Mouse (Mus musculus): ENCODE data around the gene Fam171b. TPM values are rescaled to one million over a fixed set of nuclear protein-coding genes. Genes with fewer than 3 reads are reported as not detected.

The Fam171b gene
- 79.8 and 86.9 TPM in 2 replicates for polyA plus RNA-seq (2015; fragmentation: Nextera tagmentation; extraction: Ambion mirVana)

DNA sequence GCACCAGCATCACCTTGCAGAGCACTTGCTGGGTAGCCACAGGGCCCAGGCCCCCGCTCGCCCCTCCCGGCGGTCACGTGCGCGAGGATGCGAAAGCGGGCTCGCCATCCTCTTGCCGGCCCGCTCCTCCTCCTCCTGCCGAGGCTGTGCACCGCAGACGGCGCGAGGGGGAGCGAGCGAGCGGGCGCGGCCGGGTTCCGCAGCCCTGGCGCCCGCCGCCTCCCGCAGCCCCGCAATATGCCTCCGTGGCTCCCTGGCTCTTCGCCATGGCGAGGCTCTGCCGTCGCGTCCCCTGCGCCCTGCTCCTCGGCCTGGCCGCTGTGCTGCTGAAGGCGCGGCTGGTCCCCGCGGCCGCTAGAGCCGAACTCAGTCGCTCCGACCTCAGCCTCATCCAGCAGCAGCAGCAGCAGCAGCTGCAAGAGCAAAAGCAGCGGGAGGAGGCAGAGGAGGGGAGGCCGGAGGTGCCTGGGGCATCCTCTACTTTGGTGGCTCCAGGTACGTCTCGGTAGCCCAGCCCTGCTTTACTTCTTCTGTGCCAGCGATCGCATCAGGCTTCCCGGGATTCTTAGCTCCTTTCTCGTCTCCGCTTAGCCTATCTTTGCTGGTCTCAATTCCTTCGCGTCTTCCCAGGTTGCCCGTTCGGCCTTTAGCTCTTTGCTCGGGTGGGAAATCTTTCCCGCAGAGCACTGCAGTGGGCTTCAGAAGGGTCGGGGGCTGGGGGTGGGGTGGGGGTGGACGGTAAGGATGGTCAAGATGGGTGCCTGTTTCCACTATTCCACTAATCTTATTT lies at the start of gene Fam171b:
TSS of gene Fam171b (plus strand) at position 154 of the 790 bp plus-strand sequence.
- H3K4me2 ChIP-seq, result peak within 1 kb of the TSS; percentile 57
- peaks cover 28% of the 10 kb centered on the region for H3K4me1 ChIP-seq (replicated peaks)
- peak within 1 kb of the TSS; percentile 93 for H3K9ac ChIP-seq
- H3K36me3 ChIP-seq, result no peaks in the 10 kb centered on the region
- no peaks in the 10 kb centered on the region for H3K9me3 ChIP-seq
- peak within 1 kb of the TSS; percentile 62 for H3K4me3 ChIP-seq
- no peaks in the 10 kb centered on the region for H3K27me3 ChIP-seq
- ATAC-seq (ENCODE audit: low read depth), result peak; percentile 96
- 0% methylated on average over 61 of the region's 63 CpGs for WGBS
- H3K27ac ChIP-seq (replicated peaks), result peak within 1 kb of the TSS; percentile 97

DNA sequence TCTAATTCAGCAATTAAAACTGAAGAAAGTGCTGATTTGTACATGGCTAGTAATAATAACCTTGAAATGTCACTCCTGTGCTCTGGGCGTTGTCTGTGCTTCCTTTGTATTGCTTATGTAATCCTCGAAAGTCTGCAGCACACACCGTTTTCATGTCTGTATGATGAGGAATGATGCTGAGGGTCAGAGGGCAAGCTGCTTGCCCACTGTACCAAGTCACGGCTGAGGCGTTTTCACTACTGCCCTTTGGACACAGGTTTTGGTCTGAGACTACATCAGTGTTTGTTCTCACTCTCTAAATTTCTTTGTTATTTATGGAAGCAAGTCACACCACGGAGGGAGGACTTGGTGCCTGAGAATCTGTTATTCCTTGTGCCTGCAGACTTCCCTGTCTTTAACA lies 46.4 kb upstream of the Fam171b start:
- Histone ChIP-seq H3K27ac (replicated peaks) (no peak overlapping the region), H3K4me3 (no peak overlapping the region), H3K27me3 (no peaks in the 10 kb centered on the region), H3K4me2 (no peak overlapping the region), H3K36me3 (no peaks in the 10 kb centered on the region), H3K4me1 (replicated peaks) (no peaks in the 10 kb centered on the region), H3K9me3 (no peaks in the 10 kb centered on the region), H3K9ac (no peak overlapping the region)
- no peak for ATAC-seq (ENCODE audit: low read depth)
- 71% methylated on average over 6 of the region's 6 CpGs for WGBS

DNA sequence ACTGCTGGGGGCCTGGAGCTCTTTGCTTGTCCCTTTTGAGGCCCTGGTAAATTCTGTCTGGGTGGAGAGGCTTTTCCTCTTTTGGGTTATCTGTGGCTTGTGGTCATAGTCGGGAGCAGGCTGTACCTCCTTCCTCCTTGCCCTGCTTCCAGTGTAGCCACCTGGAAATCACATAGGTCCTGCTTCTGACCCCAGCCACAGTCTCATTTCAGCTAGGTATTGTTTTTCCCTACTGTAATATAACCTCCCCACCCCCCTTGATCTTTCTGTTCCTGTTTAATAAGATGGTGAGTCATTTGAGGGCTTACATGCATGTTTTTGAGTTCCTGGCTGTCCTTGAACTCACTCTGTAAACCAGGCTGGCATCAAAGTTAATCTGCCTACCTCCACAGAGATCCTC lies 45.6 kb upstream of the Fam171b start:
- WGBS, result 80% methylated on average over 1 of the region's 1 CpGs
- ATAC-seq (ENCODE audit: low read depth), result no peak
- H3K4me2 ChIP-seq, result no peak overlapping the region
- no peak overlapping the region for H3K4me3 ChIP-seq
- H3K9me3 ChIP-seq, result no peaks in the 10 kb centered on the region
- H3K36me3 ChIP-seq, result no peaks in the 10 kb centered on the region
- no peak overlapping the region for H3K9ac ChIP-seq
- H3K27ac ChIP-seq (replicated peaks), result no peak overlapping the region
- no peaks in the 10 kb centered on the region for H3K4me1 ChIP-seq (replicated peaks)
- H3K27me3 ChIP-seq, result no peaks in the 10 kb centered on the region

DNA sequence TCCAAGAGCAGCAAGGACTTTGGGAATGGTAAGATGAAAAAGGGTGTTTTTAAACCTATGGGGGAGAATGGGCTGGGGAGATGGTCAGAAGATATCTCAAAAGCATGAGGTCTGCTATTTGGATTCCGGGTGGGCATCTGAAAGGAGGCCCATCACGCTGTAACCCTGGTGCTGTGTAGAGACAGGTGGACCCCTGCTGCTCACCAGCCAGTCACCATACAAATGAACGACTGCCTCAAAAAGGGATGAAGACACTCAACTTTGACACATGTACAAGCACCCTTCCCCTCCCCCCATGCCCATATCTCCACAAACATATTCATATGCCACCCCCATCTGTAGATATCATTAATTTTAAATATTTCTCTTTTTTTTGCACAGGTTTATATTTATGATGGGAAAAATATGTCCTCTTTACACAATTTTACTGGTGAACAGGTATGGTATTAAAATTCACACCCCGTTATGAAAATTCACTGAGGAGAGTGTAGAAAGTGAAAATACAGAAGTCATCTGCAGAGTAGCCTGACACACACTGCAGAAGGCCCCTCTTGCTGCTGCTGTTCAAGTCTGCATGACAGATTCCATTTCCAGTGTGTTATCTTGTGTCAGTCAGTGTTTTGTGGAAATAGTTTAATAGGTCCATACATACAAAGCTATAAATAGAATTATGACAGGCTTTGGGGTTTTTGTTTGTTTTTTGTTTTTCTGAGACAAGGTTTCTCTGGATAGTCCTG lies 44.0 kb upstream of the Fam171b start:
- Histone ChIP-seq H3K27me3 (no peaks in the 10 kb centered on the region), H3K9ac (no peak overlapping the region), H3K4me3 (no peak overlapping the region), H3K36me3 (peaks cover 8% of the 10 kb centered on the region; the same call in 1 of the 2 replicates), H3K4me1 (replicated peaks) (no peaks in the 10 kb centered on the region), H3K27ac (replicated peaks) (no peak overlapping the region), H3K4me2 (no peak overlapping the region), H3K9me3 (no peaks in the 10 kb centered on the region)
- ATAC-seq (ENCODE audit: low read depth), result no peak
- 83% methylated on average over 4 of the region's 4 CpGs for WGBS

DNA sequence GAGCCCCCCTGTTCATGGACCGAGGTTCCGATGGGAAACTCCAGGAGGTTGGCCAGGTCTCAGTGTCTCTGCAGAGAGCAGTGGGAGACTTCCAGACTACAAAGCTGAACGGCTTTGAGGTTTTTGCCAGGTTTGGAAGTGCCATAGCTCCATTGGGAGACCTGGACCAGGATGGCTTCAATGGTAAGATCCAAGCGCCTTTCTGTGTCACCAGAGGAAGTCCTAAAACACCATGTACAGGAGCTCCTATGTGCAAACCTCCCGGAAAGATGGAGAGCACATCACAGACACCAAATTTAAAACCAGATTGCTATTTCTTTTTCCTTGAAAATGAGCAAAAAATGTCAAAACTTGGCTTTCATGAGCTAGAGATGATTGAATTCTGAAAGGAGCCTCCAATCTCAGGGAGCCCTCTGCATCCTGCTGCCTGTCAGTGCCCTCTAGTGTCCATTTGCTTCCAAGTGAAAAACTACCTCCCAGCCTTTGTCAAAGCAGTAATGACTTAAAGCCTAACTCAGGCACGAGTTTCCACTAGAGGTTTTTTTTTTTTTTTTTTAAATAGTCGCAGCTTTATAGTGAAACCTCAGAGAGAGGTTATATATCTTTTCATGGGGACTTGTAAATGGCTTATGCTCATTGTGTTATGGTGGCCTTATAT lies 41.2 kb upstream of the Fam171b start:
- no peak overlapping the region for H3K9ac ChIP-seq
- H3K4me2 ChIP-seq, result no peak overlapping the region
- WGBS, result 62% methylated on average over 7 of the region's 7 CpGs
- H3K4me3 ChIP-seq, result no peak overlapping the region
- no peak for ATAC-seq (ENCODE audit: low read depth)
- H3K27me3 ChIP-seq, result no peaks in the 10 kb centered on the region
- H3K36me3 ChIP-seq, result peaks cover 15% of the 10 kb centered on the region; the same call in 1 of the 2 replicates
- no peaks in the 10 kb centered on the region for H3K9me3 ChIP-seq
- H3K4me1 ChIP-seq (replicated peaks), result no peaks in the 10 kb centered on the region
- H3K27ac ChIP-seq (replicated peaks), result no peak overlapping the region

DNA sequence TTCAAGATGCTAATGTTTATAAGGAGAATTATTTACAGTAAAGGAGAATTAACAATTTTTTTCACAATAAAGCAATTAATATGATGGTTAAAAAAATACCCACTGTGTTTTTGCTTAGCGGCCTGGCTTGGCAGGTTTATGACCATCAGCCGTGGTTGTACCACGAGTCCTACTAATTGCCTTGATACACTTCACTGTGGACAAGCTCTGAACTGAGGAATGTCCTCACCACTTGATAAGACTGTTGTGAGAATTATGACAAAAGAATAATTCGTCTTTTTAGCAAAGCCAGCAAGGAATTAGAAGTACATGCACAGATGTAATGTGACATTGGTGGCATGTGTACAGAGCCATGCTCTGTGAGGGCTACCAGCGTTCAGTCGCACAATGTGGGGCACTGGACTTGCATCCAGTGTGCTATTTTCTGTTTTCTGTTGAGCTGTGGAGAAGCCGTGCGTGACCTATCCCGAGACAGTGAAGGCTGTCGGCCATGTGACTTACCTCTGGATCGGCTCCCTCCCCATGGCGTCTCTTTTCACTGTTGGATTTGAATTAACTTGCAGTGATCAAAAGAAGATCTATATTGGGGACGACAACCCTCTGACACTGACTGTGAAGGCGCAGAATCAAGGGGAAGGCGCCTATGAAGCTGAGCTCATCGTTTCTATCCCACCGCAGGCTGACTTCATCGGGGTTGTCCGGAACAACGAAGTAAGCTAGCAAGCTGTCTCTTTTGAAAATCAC lies 20.9 kb upstream of the Fam171b start:
- H3K27me3 ChIP-seq, result no peaks in the 10 kb centered on the region
- H3K4me2 ChIP-seq, result no peak overlapping the region
- H3K4me3 ChIP-seq, result no peak overlapping the region
- 0 out of 2 replicates have a peak, but pooled peaks cover 7% of the 10 kb centered on the region for H3K36me3 ChIP-seq
- H3K9ac ChIP-seq, result no peak overlapping the region
- H3K4me1 ChIP-seq (replicated peaks), result no peaks in the 10 kb centered on the region
- 76% methylated on average over 20 of the region's 20 CpGs for WGBS
- no peaks in the 10 kb centered on the region for H3K9me3 ChIP-seq
- ATAC-seq (ENCODE audit: low read depth), result no peak
- H3K27ac ChIP-seq (replicated peaks), result no peak overlapping the region

DNA sequence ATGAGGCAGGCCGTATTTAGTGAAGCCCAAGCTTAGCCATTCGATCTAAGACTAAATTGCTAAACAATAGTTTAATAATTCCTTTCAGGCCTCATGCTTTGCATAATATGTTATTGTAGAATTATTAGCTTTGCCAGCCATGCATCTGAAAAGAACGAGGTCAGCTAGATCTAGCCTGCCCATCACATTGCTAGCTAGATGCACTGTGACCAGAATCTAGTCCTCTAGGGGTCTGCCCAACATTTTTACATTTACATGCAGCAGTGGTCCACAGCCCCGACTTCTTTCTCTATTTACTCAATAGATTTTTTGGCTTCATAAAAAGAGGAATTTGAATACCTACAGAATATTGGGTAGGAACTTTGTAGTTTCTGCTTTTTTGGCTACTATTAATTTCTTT lies 20.3 kb upstream of the Fam171b start:
- H3K4me3 ChIP-seq, result no peak overlapping the region
- ATAC-seq (ENCODE audit: low read depth), result no peak
- no peaks in the 10 kb centered on the region for H3K4me1 ChIP-seq (replicated peaks)
- 83% methylated on average over 4 of the region's 4 CpGs for WGBS
- H3K27ac ChIP-seq (replicated peaks), result no peak overlapping the region
- H3K36me3 ChIP-seq, result 0 out of 2 replicates have a peak, but pooled peaks cover 7% of the 10 kb centered on the region
- no peaks in the 10 kb centered on the region for H3K27me3 ChIP-seq
- no peak overlapping the region for H3K4me2 ChIP-seq
- no peaks in the 10 kb centered on the region for H3K9me3 ChIP-seq
- no peak overlapping the region for H3K9ac ChIP-seq

DNA sequence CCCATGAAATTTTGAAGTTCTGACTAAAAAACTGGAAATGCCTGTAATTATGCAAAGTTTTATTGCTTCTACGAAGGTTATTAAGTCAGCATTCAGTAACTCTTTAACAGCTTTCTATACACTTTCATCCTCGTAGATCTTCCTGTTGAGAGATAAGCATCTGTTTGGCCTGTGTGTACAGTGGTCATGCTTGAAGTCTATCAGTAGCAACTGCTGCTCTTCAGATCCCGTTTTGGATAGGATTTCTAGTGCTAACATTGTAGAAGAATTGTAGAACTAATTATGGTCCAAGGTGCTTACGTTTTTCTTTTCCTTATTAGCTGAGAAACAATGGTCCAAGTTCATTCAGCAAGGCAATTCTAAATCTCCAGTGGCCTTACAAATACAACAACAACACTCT lies 16.7 kb upstream of the Fam171b start:
- ATAC-seq (ENCODE audit: low read depth), result no peak
- Histone ChIP-seq H3K4me3 (no peak overlapping the region), H3K9ac (no peak overlapping the region), H3K36me3 (peaks cover 4% of the 10 kb centered on the region), H3K27ac (replicated peaks) (no peak overlapping the region), H3K9me3 (no peaks in the 10 kb centered on the region), H3K27me3 (no peaks in the 10 kb centered on the region), H3K4me2 (no peak overlapping the region), H3K4me1 (replicated peaks) (0 out of 2 replicates have a peak, but pooled peaks cover 5% of the 10 kb centered on the region)
- WGBS, result 87% methylated on average over 4 of the region's 4 CpGs

DNA sequence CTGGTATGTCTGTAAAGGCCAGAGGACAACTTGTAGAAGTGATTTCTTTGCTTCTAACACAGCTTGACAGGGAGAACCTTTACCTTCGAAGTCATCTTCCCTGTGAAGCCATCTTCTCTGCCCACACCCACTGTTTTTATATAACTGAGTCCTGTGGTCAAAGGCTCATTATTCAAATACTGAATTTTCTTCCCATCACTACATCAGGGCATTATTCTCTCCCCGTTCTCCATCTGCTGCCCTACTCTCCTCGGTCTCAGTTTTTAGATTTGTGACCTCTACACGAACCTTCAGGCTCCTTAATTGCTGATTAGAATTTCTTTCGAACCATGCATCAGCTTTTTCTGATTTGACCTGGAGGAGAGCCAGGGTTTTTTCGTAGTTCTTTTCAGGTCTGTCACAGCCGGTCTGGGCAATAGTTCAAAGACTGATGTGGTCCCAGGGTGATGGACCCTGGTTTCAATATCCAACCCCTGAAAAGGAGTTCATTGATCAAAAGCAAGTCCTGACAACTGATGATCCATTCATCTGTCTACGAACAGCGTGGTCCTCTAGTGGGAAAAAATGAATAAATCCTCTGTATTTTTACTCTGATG lies 14.4 kb upstream of the Fam171b start:
- H3K4me1 ChIP-seq (replicated peaks), result 0 out of 2 replicates have a peak, but pooled peaks cover 5% of the 10 kb centered on the region
- H3K27me3 ChIP-seq, result no peaks in the 10 kb centered on the region
- peaks cover 12% of the 10 kb centered on the region for H3K36me3 ChIP-seq
- no peaks in the 10 kb centered on the region for H3K9me3 ChIP-seq
- no peak overlapping the region for H3K4me3 ChIP-seq
- no peak overlapping the region for H3K9ac ChIP-seq
- no peak for ATAC-seq (ENCODE audit: low read depth)
- WGBS, result 46% methylated on average over 9 of the region's 9 CpGs
- no peak overlapping the region for H3K27ac ChIP-seq (replicated peaks)
- H3K4me2 ChIP-seq, result no peak overlapping the region

DNA sequence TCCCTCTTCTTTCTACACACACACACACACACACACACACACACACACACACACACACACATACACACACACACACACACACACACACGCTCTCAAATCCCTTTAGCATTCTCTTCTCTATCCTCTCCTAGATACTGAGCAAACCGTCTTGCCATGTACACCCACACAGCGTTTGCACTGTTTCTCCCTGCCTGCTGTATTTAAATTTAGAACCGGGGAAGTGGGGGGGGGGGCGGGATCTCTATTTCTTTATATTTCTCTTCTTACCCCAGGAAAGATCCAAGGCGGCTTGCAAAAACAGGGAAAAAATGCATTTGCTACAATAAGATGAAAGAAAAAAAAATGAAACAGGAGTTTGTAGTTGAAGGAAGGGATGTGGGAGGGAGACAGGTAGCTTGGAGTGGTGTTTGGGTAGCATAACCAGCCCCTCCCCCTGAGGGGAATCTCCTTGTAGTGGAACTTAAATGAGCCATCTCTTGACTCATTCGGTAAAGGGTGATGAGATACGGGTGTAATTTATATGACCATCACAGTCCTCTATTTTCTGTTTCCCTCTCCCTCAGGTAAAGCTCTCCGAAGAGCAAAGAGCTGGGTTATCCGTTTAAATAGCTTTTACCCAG lies 947 bp downstream of the Fam171b start:
- no peaks in the 10 kb centered on the region for H3K27me3 ChIP-seq
- peak; percentile 59 for ATAC-seq (ENCODE audit: low read depth)
- no peaks in the 10 kb centered on the region for H3K36me3 ChIP-seq
- peak overlapping the region; percentile 57 for H3K4me2 ChIP-seq
- 6% methylated on average over 10 of the region's 10 CpGs for WGBS
- H3K4me1 ChIP-seq (replicated peaks), result peaks cover 32% of the 10 kb centered on the region
- H3K4me3 ChIP-seq, result peak overlapping the region; percentile 62
- peak overlapping the region; percentile 97 for H3K27ac ChIP-seq (replicated peaks)
- peak overlapping the region; percentile 93 for H3K9ac ChIP-seq
- no peaks in the 10 kb centered on the region for H3K9me3 ChIP-seq

DNA sequence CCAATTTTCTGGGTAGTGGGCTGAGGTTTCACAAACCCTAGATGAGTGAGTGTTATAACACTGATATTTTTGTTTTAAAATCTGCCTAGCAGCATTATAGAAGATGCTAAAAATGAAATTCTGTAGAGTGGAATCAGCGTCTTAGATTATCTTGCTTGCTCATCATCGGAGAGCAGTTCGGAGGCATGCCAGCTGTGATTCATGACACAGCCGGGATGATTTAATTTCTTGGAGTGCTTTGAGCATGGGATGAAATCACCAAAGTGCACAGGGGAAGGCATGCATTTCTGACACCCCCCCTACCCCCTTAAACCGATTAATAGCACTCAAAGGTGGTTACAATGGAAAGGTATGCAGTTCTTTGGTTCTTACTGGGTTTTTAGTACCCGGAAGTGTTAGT lies 1.6 kb downstream of the Fam171b start:
- Histone ChIP-seq H3K4me3 (peak overlapping the region; percentile 62), H3K9me3 (no peaks in the 10 kb centered on the region), H3K4me2 (peak overlapping the region; percentile 57), H3K36me3 (no peaks in the 10 kb centered on the region), H3K27me3 (no peaks in the 10 kb centered on the region), H3K9ac (peak overlapping the region; percentile 93), H3K4me1 (replicated peaks) (peaks cover 38% of the 10 kb centered on the region), H3K27ac (replicated peaks) (peak overlapping the region; percentile 97)
- WGBS, result 25% methylated on average over 6 of the region's 6 CpGs
- ATAC-seq (ENCODE audit: low read depth), result no peak
